Mouse (Mus musculus): Measurements from ENCODE around the gene Gm17409. TPM values are rescaled to one million over a fixed set of nuclear protein-coding genes. Genes with fewer than 3 reads are reported as not detected.

The Gm17409 gene
- total and polyA plus RNA-seq, 3 experiments, result not detected

- dilution Hi-C loops (cut with MboI; ENCODE audit: extremely low pct_ligation_motif_present, extremely low pct_unique_long_range_greater_than_20kb, low sequenced_read_pairs) (no loop called here), in situ Hi-C loops (cut with MboI; ENCODE audit: low pct_ligation_motif_present, low pct_unique_long_range_greater_than_20kb, low sequenced_read_pairs) (no loop called here)
- no peaks in the 10 kb centered on the region for H3K36me3 ChIP-seq (replicated peaks in 1 of 2; ENCODE audit: control insufficient read depth in 1 of 2, insufficient read depth in 1 of 2, low read length in 1 of 2)
Observed at GRCm38 (mm10) chr2:58510192-58510591, 40.3 kb downstream of the Gm17409 start.

GRCm38 (mm10) chr2:58513212-58513611, 43.3 kb downstream of the Gm17409 start:
- no peak overlapping the region for H3K4me2 ChIP-seq (ENCODE audit: insufficient read depth, low read depth, poor library complexity, severe bottlenecking)
- no peak overlapping the region for H3K4me3 ChIP-seq (replicated peaks in 1 of 3; ENCODE audit: low read depth in 2 of 3, low read length in 2 of 3, poor library complexity in 1 of 3)
- no peak for TF ChIP-seq NELFE (IDR thresholded peaks at IDR 0.05; ENCODE audit: low read depth, low read length)
- no peak for TF ChIP-seq USF1 (IDR thresholded peaks at IDR 0.05; ENCODE audit: low read depth, low read length)
- no peak for TF ChIP-seq MAX (IDR thresholded peaks at IDR 0.05; ENCODE audit: low read length)
- TF ChIP-seq MAFK (IDR thresholded peaks at IDR 0.05; ENCODE audit: insufficient replicate concordance, low read length), result no peak
- no peak for TF ChIP-seq CHD2 (IDR thresholded peaks at IDR 0.05; ENCODE audit: low read length)
- TF ChIP-seq UBTF (IDR thresholded peaks at IDR 0.05; ENCODE audit: low read depth, low read length), result no peak
- TF ChIP-seq RAD21 (IDR thresholded peaks at IDR 0.05; ENCODE audit: low read depth, low read length), result no peak
- no peak for TF ChIP-seq BHLHE40 (IDR thresholded peaks at IDR 0.05; ENCODE audit: low read depth, low read length)
- TF ChIP-seq GABPA (IDR thresholded peaks at IDR 0.05; ENCODE audit: insufficient replicate concordance, low read depth, low read length), result no peak
- no peak for TF ChIP-seq EP300 (IDR thresholded peaks at IDR 0.05; ENCODE audit: low read length)
- H3K9me3 ChIP-seq (replicated peaks; ENCODE audit: low read length), result peaks cover 5% of the 10 kb centered on the region
- no peaks in the 10 kb centered on the region for H3K36me3 ChIP-seq (replicated peaks in 1 of 2; ENCODE audit: control insufficient read depth in 1 of 2, insufficient read depth in 1 of 2, low read length in 1 of 2)
- no peaks in the 10 kb centered on the region for H3K4me1 ChIP-seq (ENCODE audit: control insufficient read depth in 1 of 2, insufficient read depth in 2 of 2)
- no peak overlapping the region for H3K27ac ChIP-seq (ENCODE audit: insufficient read depth, low read depth)
- dilution Hi-C loops (cut with MboI; ENCODE audit: extremely low pct_ligation_motif_present, extremely low pct_unique_long_range_greater_than_20kb, low sequenced_read_pairs), result no loop called here
- H3K27me3 ChIP-seq (replicated peaks), result no peaks in the 10 kb centered on the region
- no peaks in the 10 kb centered on the region for H3K79me2 ChIP-seq (replicated peaks; ENCODE audit: control insufficient read depth, extremely low read depth, insufficient read depth, poor library complexity, severe bottlenecking)
- DNase-seq (ENCODE audit: extremely low read depth), result no peak
- H3K9ac ChIP-seq (ENCODE audit: insufficient read depth, low read depth), result no peak overlapping the region
- in situ Hi-C loops (cut with MboI; ENCODE audit: low pct_ligation_motif_present, low pct_unique_long_range_greater_than_20kb, low sequenced_read_pairs), result no loop called here

More at GRCm38 (mm10) chr2:58510192-58510591, 40.3 kb downstream of the Gm17409 start:
- Histone ChIP-seq H3K27ac (ENCODE audit: insufficient read depth, low read depth) (no peak overlapping the region), H3K4me3 (replicated peaks in 1 of 3; ENCODE audit: low read depth in 2 of 3, low read length in 2 of 3, poor library complexity in 1 of 3) (no peak overlapping the region), H3K9me3 (replicated peaks; ENCODE audit: low read length) (peaks cover 5% of the 10 kb centered on the region), H3K79me2 (replicated peaks; ENCODE audit: control insufficient read depth, extremely low read depth, insufficient read depth, poor library complexity, severe bottlenecking) (no peaks in the 10 kb centered on the region), H3K9ac (ENCODE audit: insufficient read depth, low read depth) (no peak overlapping the region), H3K27me3 (replicated peaks) (no peaks in the 10 kb centered on the region), H3K4me1 (ENCODE audit: control insufficient read depth in 1 of 2, insufficient read depth in 2 of 2) (no peaks in the 10 kb centered on the region), H3K4me2 (ENCODE audit: insufficient read depth, low read depth, poor library complexity, severe bottlenecking) (no peak overlapping the region)
- no peak for DNase-seq (ENCODE audit: extremely low read depth)
- no peak for TF ChIP-seq ZNF384 (IDR thresholded peaks at IDR 0.05; ENCODE audit: low read depth, low read length)
- TF ChIP-seq E2F4 (IDR thresholded peaks at IDR 0.05; ENCODE audit: insufficient replicate concordance, low read depth, low read length), result no peak
- TF ChIP-seq MAFK (IDR thresholded peaks at IDR 0.05; ENCODE audit: insufficient replicate concordance, low read length), result no peak
- TF ChIP-seq ZMIZ1 (IDR thresholded peaks at IDR 0.05; ENCODE audit: low read depth, low read length), result no peak

- Histone ChIP-seq H3K4me3 (replicated peaks in 1 of 3; ENCODE audit: low read depth in 2 of 3, low read length in 2 of 3, poor library complexity in 1 of 3) (no peak overlapping the region), H3K36me3 (replicated peaks in 1 of 2; ENCODE audit: control insufficient read depth in 1 of 2, insufficient read depth in 1 of 2, low read length in 1 of 2) (no peaks in the 10 kb centered on the region), H3K4me2 (ENCODE audit: insufficient read depth, low read depth, poor library complexity, severe bottlenecking) (no peak overlapping the region), H3K9ac (ENCODE audit: insufficient read depth, low read depth) (no peak overlapping the region), H3K79me2 (replicated peaks; ENCODE audit: control insufficient read depth, extremely low read depth, insufficient read depth, poor library complexity, severe bottlenecking) (no peaks in the 10 kb centered on the region), H3K27ac (ENCODE audit: insufficient read depth, low read depth) (no peak overlapping the region), H3K4me1 (ENCODE audit: control insufficient read depth in 1 of 2, insufficient read depth in 2 of 2) (no peaks in the 10 kb centered on the region), H3K9me3 (replicated peaks; ENCODE audit: low read length) (peaks cover 3% of the 10 kb centered on the region), H3K27me3 (replicated peaks) (no peaks in the 10 kb centered on the region)
- no peak for TF ChIP-seq MAZ (IDR thresholded peaks at IDR 0.05; ENCODE audit: low read depth, low read length)
- no peak for TF ChIP-seq HCFC1 (IDR thresholded peaks at IDR 0.05; ENCODE audit: low read depth, low read length)
- no peak for TF ChIP-seq USF2 (conservative IDR thresholded peaks at IDR 0.05; ENCODE audit: low read depth, low read length)
- TF ChIP-seq TCF12 (IDR thresholded peaks at IDR 0.05; ENCODE audit: low read depth, low read length), result no peak
- no peak for TF ChIP-seq ZMIZ1 (IDR thresholded peaks at IDR 0.05; ENCODE audit: low read depth, low read length)
- TF ChIP-seq MXI1 (IDR thresholded peaks at IDR 0.05; ENCODE audit: low read depth, low read length), result no peak
- TF ChIP-seq EP300 (IDR thresholded peaks at IDR 0.05; ENCODE audit: low read length), result no peak
- no peak for TF ChIP-seq CHD2 (IDR thresholded peaks at IDR 0.05; ENCODE audit: low read length)
- no peak for TF ChIP-seq POLR2AphosphoS2 (IDR thresholded peaks at IDR 0.05; ENCODE audit: low read depth, low read length)
- no peak for TF ChIP-seq ETS1 (conservative IDR thresholded peaks at IDR 0.05; ENCODE audit: low read depth, low read length)
- no peak for TF ChIP-seq CHD1 (IDR thresholded peaks at IDR 0.05; ENCODE audit: low read depth, low read length)
- TF ChIP-seq GABPA (IDR thresholded peaks at IDR 0.05; ENCODE audit: insufficient replicate concordance, low read depth, low read length), result no peak
- TF ChIP-seq UBTF (IDR thresholded peaks at IDR 0.05; ENCODE audit: low read depth, low read length), result no peak
- TF ChIP-seq USF1 (IDR thresholded peaks at IDR 0.05; ENCODE audit: low read depth, low read length), result no peak
- no peak for TF ChIP-seq CTCF (conservative IDR thresholded peaks at IDR 0.05 in 1 of 2, IDR thresholded peaks at IDR 0.05 in 1 of 2; ENCODE audit: low read depth in 2 of 2, low read length in 2 of 2)
- no peak for TF ChIP-seq ZC3H11A (IDR thresholded peaks at IDR 0.05; ENCODE audit: low read depth, low read length)
- TF ChIP-seq NRF1 (IDR thresholded peaks at IDR 0.05; ENCODE audit: low read depth, low read length), result no peak
- TF ChIP-seq JUN (IDR thresholded peaks at IDR 0.05; ENCODE audit: insufficient read depth, low read depth, low read length), result no peak
- TF ChIP-seq RAD21 (IDR thresholded peaks at IDR 0.05; ENCODE audit: low read depth, low read length), result no peak
- in situ Hi-C loops (cut with MboI; ENCODE audit: low pct_ligation_motif_present, low pct_unique_long_range_greater_than_20kb, low sequenced_read_pairs), result no loop called here
- no peak for DNase-seq (ENCODE audit: extremely low read depth)
- dilution Hi-C loops (cut with MboI; ENCODE audit: extremely low pct_ligation_motif_present, extremely low pct_unique_long_range_greater_than_20kb, low sequenced_read_pairs), result no loop called here
Observed at GRCm38 (mm10) chr2:58514489-58514888, 44.6 kb downstream of the Gm17409 start.

Measured in CH12.LX (cell line).